Mouse (Mus musculus) erythroblast, embryonic 14.5 days (primary cell): ENCODE data around the gene Tmem242. TPM values are rescaled to one million over a fixed set of nuclear protein-coding genes. Genes with fewer than 3 reads are reported as not detected.
A peak's percentile ranks its signal among the peaks of the same experiment; 100 is the strongest.
"Not testable (repeated sequence)": the region's sequence is repeated elsewhere in the genome, so short reads cannot be mapped to it uniquely, and the experiment has no call there.

Experiments used
- H3K27me3 ChIP-seq: 2 replicates; pipeline ENCODE4 v1.6.1; 2012; ENCODE audit warnings: inconsistent platforms; ENCODE audit not compliant: control insufficient read depth
- H3K36me3 ChIP-seq: 2 replicates; pipeline ENCODE4 v1.6.1; 2012; ENCODE audit warnings: mild to moderate bottlenecking, inconsistent platforms; ENCODE audit not compliant: control insufficient read depth
- H3K4me1 ChIP-seq: 2 replicates; pipeline ENCODE4 v1.6.1; 2012; ENCODE audit warnings: inconsistent platforms; ENCODE audit not compliant: control insufficient read depth
- H3K4me3 ChIP-seq: replicated peaks from 2 replicates; pipeline ENCODE3; 2012; ENCODE audit warnings: moderate library complexity, mild to moderate bottlenecking, inconsistent platforms
- H3K9me3 ChIP-seq: 2 replicates; pipeline ENCODE4 v1.6.1; 2012; ENCODE audit warnings: low read length, inconsistent platforms, mixed read lengths; ENCODE audit not compliant: control insufficient read depth
- GATA1 ChIP-seq: IDR thresholded peaks from 2 replicates; pipeline ENCODE4 v1.6.1; 2012; ENCODE audit warnings: low read length, inconsistent platforms, mixed read lengths
- TAL1 ChIP-seq: IDR thresholded peaks from 3 replicates; pipeline ENCODE4 v1.6.1; 2012; ENCODE audit warnings: low read length, inconsistent platforms, mixed read lengths
- polyA plus RNA-seq: library from polyadenylated mRNA; stranded (reverse); fragments of >175 nt; gene quantifications from 2 replicates; pipeline ENCODE4 v1.2.3, GENCODE M21; 2012

Gene Tmem242
- polyA plus RNA-seq, 1 experiment: 1.8 TPM

DNA sequence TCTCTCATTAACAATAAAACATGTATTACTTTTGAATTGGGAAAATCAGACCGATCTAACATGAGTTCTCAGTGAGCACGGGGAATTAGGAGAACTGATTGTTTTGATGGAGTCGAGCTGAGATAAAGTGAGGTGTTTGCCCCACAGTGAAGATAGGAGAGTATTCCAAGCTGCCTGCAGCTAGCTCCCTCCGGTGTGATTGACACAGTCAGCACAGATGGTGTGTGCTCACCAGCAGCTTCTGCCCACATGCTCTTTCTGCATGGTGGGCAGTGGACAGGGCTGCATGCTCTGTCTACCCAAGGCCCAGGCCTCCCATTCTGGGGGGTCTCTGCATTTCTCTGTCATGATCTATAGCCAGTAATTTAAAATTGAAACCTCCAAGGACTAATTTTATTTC is 13.6 kb upstream of the Tmem242 start:
- TF ChIP-seq GATA1: no peak
- TF ChIP-seq TAL1: no peak
- Histone ChIP-seq H3K27me3 (peaks cover 66% of the 10 kb centered on the region), H3K36me3 (no peaks in the 10 kb centered on the region)

DNA sequence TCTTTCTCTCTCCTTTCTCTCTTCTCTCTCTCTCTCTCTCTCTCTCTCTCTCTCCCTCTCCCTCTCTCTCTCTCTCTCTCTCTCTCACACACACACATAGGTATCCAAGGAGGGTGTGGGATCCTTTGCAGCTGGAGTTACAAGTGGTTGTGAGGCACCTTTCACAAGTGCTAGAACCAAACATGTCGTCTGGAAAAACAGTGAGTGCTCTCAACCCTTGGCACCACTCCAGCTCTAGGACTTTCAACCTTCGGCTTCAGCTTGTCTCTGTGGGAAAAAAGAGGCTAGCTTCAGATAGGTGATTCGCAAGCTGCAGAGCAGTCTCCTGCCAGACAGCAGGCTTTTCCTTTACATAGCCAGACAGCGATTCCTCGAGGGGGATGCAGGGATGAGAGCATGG is 3.7 kb upstream of the Tmem242 start:
- Histone ChIP-seq H3K27me3 (peaks cover 38% of the 10 kb centered on the region), H3K36me3 (no peaks in the 10 kb centered on the region)
- TF ChIP-seq TAL1: no peak

More for the DNA sequence above, 13.6 kb upstream of the Tmem242 start:
- Histone ChIP-seq H3K9me3 (no peaks in the 10 kb centered on the region), H3K4me3 (no peak overlapping the region), H3K4me1 (no peaks in the 10 kb centered on the region)

DNA sequence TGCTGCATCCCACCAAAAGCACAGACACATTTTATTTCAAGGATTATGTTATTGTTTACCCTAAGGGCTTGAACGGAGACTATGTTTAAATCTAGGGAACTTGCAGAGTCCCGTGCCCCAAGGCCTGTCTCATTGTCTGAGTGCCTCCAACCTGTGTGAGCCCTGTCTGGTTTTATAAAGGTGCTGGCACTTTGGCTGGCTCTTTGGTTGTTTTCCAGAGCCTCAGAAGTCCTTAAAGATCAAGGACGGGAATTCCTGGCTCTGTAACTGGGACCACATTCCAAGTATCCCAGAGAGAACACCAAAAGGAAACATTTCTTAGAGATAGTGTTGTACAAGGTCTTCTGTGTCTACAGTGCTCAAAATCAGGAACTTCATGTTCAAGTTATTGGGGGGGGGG is 3.2 kb upstream of the Tmem242 start:
- no peak for TF ChIP-seq GATA1
- TF ChIP-seq TAL1: no peak
- Histone ChIP-seq H3K27me3 (peaks cover 33% of the 10 kb centered on the region), H3K4me3 (no peak overlapping the region), H3K9me3 (no peaks in the 10 kb centered on the region), H3K36me3 (no peaks in the 10 kb centered on the region), H3K4me1 (peaks cover 21% of the 10 kb centered on the region)

More for the DNA sequence above, 3.7 kb upstream of the Tmem242 start:
- peaks cover 20% of the 10 kb centered on the region for H3K4me1 ChIP-seq
- H3K4me3 ChIP-seq: no peak overlapping the region
- no peaks in the 10 kb centered on the region for H3K9me3 ChIP-seq

DNA sequence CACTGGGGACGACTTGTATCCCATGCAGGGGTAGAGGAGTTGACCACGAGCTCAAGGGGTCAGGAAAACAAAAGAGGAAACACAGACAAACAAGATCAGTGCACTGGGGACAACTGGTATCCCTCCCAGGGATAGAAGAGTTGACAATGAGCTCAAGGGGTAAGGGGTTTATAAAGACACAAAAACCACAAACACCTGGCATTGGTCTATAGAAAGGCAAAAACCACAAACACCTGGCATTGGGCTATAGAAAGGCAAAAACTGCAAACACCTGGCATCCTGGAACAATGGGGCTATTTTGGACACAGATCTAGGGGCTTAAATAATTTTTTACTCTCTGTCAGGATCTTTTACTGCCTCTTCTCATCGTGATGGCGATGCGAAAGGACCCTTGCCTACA is 2.3 kb upstream of the Tmem242 start:
- H3K9me3 ChIP-seq, H3K36me3 ChIP-seq, H3K4me3 ChIP-seq: not testable (repeated sequence)
- Histone ChIP-seq H3K27me3 (peaks cover 29% of the 10 kb centered on the region), H3K4me1 (peaks cover 21% of the 10 kb centered on the region)

DNA sequence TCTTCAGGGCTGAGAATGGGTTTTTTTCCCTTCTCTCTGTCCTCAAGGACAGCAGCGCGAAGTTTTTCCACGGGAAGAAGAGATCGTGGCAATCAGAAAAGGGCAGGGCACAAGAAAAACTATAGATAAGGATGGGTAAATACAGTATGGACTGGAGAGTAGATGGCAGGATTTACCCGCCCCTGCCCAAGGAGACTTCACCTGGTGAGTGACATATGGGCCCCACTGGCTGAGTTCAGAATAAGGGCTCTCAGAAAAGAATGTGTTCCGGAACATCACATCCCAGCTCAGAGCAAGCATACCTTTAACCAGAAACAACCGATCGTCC is 264 bp downstream of the Tmem242 start:
- Histone ChIP-seq H3K36me3 (peaks cover 9% of the 10 kb centered on the region), H3K4me1 (peaks cover 21% of the 10 kb centered on the region), H3K9me3 (no peaks in the 10 kb centered on the region), H3K4me3 (peak overlapping the region; percentile 83), H3K27me3 (peaks cover 11% of the 10 kb centered on the region)
- TF ChIP-seq TAL1 (no peak), GATA1 (no peak)

DNA sequence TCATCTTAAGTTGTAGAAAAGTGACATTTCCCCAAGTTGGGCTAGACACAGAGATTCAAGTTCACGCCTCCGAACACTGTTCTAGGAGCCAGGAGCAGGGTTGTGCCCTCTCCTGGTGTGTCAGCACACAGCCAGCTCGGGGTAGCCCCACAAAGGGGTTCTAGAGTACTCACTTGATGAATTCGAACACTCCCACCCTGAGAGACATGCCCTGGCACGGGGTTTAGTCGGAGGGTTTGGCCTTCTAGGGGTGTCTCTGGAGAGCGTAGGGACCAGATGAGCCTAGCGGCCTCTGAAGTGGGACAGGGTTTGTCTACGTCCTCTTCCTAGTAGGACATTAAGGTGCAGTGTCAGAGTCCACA is 10.3 kb downstream of the Tmem242 start:
- H3K9me3 ChIP-seq: no peaks in the 10 kb centered on the region
- no peak overlapping the region for H3K4me3 ChIP-seq
- no peaks in the 10 kb centered on the region for H3K27me3 ChIP-seq
- H3K36me3 ChIP-seq: peaks cover 39% of the 10 kb centered on the region
- H3K4me1 ChIP-seq: no peaks in the 10 kb centered on the region; the same call in 1 of the 2 replicates
- TF ChIP-seq GATA1 (no peak), TAL1 (no peak)

DNA sequence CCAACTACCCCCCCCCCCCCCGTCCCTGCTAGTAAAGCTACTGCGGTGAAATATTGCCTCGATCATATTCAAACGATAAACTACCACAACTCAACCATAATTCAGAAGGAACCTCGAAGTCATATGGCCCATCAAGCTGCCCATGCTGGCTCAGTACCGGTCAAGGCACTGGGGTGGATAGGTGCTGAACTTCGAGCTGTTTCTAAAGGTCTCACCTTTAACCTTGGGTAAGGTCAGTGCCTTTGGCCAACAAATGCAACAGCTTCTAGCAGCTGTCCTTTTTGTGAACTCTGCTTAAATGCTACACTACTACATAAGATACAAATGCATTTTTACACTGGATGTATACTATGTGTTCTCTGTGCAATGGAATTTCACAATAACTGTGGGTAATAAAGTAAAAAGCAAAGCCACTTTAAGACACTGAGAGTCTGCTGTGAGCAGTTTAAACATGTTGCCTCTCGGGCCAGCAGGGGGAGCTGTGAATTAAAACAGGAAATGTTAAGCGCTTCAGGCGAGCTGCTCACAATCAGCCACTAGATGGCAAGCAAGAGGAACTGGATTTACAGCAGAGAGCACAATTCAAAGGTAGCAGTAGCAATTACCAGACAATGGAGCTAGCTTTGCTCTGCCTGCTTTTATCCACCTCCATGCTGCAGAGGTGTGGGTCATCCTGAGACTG is 10.8 kb downstream of the Tmem242 start:
- peaks cover 39% of the 10 kb centered on the region for H3K36me3 ChIP-seq
- TF ChIP-seq TAL1 (no peak), GATA1 (no peak)
- H3K4me3 ChIP-seq: no peak overlapping the region
- no peaks in the 10 kb centered on the region for H3K27me3 ChIP-seq
- no peaks in the 10 kb centered on the region; the same call in 1 of the 2 replicates for H3K4me1 ChIP-seq
- H3K9me3 ChIP-seq: no peaks in the 10 kb centered on the region

DNA sequence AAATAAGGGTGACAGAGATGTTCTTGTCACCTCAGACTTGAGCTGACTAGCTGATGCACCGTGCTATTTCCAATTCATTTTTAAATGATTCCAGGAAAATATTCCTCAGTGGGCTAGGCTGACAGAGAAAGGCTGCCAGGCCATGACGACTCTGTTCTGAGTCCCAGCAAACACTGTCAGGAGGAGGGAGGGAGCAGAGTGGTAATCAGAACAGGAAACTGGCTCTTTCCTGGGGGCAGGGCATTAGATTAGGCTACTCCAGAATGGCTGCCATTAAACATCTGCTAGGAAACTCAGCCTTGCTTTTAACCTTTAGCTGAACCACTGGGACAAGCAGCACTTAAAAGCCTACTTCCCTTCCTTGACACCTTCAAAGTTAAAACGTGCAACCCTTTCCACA is 14.9 kb downstream of the Tmem242 start:
- Histone ChIP-seq H3K4me1 (peaks cover 1% of the 10 kb centered on the region), H3K9me3 (no peaks in the 10 kb centered on the region), H3K27me3 (no peaks in the 10 kb centered on the region), H3K4me3 (no peak overlapping the region), H3K36me3 (peaks cover 27% of the 10 kb centered on the region)
- TF ChIP-seq TAL1 (no peak), GATA1 (no peak)

DNA sequence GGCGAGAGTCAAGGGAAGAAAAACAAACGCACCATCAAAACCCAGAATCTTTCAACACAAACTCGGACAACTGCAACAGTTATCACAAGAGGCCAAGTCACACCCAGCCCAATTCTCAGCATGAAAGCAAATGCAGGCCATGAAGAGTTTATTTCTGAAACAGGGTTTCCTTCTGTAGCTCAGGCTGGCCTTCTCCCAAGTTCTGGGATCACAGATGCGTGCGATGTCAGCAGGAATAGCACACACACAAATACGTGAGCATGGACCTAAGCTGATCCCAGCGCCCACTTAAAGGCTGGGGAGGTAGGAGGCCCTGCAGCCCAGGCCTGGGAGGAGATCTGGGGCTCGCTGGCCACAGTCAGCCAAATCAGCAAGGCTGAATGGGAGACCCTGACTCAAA is 15.9 kb downstream of the Tmem242 start:
- TF ChIP-seq GATA1 (no peak), TAL1 (no peak)
- peaks cover 28% of the 10 kb centered on the region for H3K36me3 ChIP-seq
- H3K4me1 ChIP-seq: peaks cover 1% of the 10 kb centered on the region
- H3K27me3 ChIP-seq: no peaks in the 10 kb centered on the region
- no peaks in the 10 kb centered on the region for H3K9me3 ChIP-seq
- no peak overlapping the region for H3K4me3 ChIP-seq

DNA sequence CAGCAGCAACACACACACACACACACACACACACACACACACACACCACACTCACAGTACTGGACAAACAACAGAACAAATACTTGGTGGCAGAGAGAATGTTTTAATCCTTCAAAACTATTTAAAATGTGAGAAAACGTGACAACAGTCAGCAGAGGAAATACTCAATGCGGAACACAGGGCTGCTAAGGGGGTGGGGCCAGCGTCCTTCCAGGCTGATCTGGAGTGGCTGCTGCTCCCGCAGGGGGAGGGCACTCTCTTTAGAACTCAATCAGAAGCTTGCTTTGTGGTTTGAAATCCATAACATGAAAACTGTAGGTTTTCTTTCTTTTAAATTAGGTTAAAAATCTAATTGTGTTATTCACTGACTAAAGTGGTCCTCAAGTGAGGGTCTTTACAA is 18.2 kb downstream of the Tmem242 start:
- no peak overlapping the region for H3K4me3 ChIP-seq
- H3K9me3 ChIP-seq: no peaks in the 10 kb centered on the region; the same call in 1 of the 2 replicates
- H3K4me1 ChIP-seq: peaks cover 1% of the 10 kb centered on the region
- TF ChIP-seq TAL1: no peak
- no peak for TF ChIP-seq GATA1
- H3K36me3 ChIP-seq: peaks cover 31% of the 10 kb centered on the region
- no peaks in the 10 kb centered on the region for H3K27me3 ChIP-seq
